ENCODE assay signal across 19 mouse cellular contexts in genomic region chr12:100381941-100382340, GRCm38 (mm10).
"Had no signal": no experiment of that assay in that cellular context is flagged by ENCODE, and none has a peak within 500 bp of the region (broad histone marks: within the 10 kb centered on the region; RNA-seq: fewer than 3 reads in every experiment).

No protein-coding gene starts in this region.

- ATAC-seq: midbrain, embryonic 16.5 days had no signal

- DNase-seq: lung, adult 18-20 months; lung, embryonic 14.5 days; lung, postnatal 10 days; lung, postnatal 4 days; midbrain, embryonic 14.5 days; retina, postnatal 1 day; right cerebral cortex, postnatal 14 days; spleen, adult 18-20 months; thymus, adult 18-20 months; thymus, postnatal 14 days; thymus, postnatal 36 days had no signal

- H3K4me3 ChIP-seq: midbrain, embryonic 10.5 days; midbrain, embryonic 12.5 days; myocyte; neural tube, embryonic 13.5 days; neural tube, embryonic 15.5 days; stomach, embryonic 15.5 days had no signal

- H3K27ac ChIP-seq: midbrain, embryonic 10.5 days; midbrain, embryonic 12.5 days; neural tube, embryonic 13.5 days; neural tube, embryonic 15.5 days; stomach, embryonic 15.5 days; stomach, postnatal 0 days had no signal
